Mouse (Mus musculus) heart, embryonic 11.5 days (tissue): ENCODE measurements around the gene Epha10. TPM values are rescaled to one million over a fixed set of nuclear protein-coding genes. Genes with fewer than 3 reads are reported as not detected.

Experiments
- ATAC-seq: fragments of 200-750 bp; cut with Nextera tagmentation; replicated peaks from 2 replicates; pipeline ENCODE4 v1.8.0; 2017; ENCODE audit warnings: moderate library complexity; ENCODE audit not compliant: insufficient number of reproducible peaks, low FRiP score, low TSS enrichment
- H3K27ac ChIP-seq: fragments of 300-500 bp; sonication (generic); 2 replicates; pipeline ENCODE4 v1.5.1; 2014; ENCODE audit warnings: mild to moderate bottlenecking, low read depth, low read length
- H3K27me3 ChIP-seq: fragments of 300-500 bp; sonication (generic); 2 replicates; pipeline ENCODE4 v1.6.1; 2014; ENCODE audit warnings: mild to moderate bottlenecking, low read length, mixed read lengths; ENCODE audit not compliant: control insufficient read depth, insufficient read depth
- H3K36me3 ChIP-seq: fragments of 300-500 bp; sonication (generic); 2 replicates; pipeline ENCODE4 v1.6.1; 2014; ENCODE audit warnings: mild to moderate bottlenecking, low read length, moderate library complexity, mixed read lengths; ENCODE audit not compliant: control insufficient read depth, insufficient read depth
- H3K4me1 ChIP-seq: fragments of 300-500 bp; sonication (generic); 2 replicates; pipeline ENCODE4 v1.6.1; 2014; ENCODE audit warnings: low read length; ENCODE audit not compliant: control insufficient read depth, insufficient read depth
- H3K4me2 ChIP-seq: fragments of 300-500 bp; sonication (generic); 2 replicates; pipeline ENCODE4 v1.6.1; 2014; ENCODE audit warnings: mild to moderate bottlenecking, moderate library complexity
- H3K4me3 ChIP-seq: fragments of 300-500 bp; sonication (generic); 2 replicates; pipeline ENCODE4 v1.5.1; 2014; ENCODE audit warnings: low read depth, low read length
- H3K9ac ChIP-seq: fragments of 300-500 bp; sonication (generic); 2 replicates; pipeline ENCODE4 v1.6.1; 2014; ENCODE audit warnings: mild to moderate bottlenecking, low read depth, low read length, moderate library complexity
- H3K9me3 ChIP-seq: fragments of 300-500 bp; sonication (generic); replicated peaks from 2 replicates; pipeline ENCODE4 v1.6.1; 2016; ENCODE audit warnings: low read length; ENCODE audit not compliant: control insufficient read depth
- WGBS: fragments of 180-500 bp; shearing (Covaris S2); extraction: QIAGEN DNeasy Blood & Tissue Kit; methylation state at CpG from one replicate; pipeline ENCODE4 v1.1.7; 2014; ENCODE audit not compliant: insufficient replicate concordance; 5-methylcytosine and 5-hydroxymethylcytosine counted together
- polyA plus RNA-seq: library from polyadenylated mRNA; unstranded; fragments of >200 nt; fragmentation: Nextera tagmentation; extraction: Ambion mirVana; gene quantifications from 2 replicates; pipeline ENCODE4 v1.2.1, GENCODE M21; 2014

The Epha10 gene
- polyA plus RNA-seq = not detected in 2 replicates

- ATAC-seq = no peak
- peaks cover 7% of the 10 kb centered on the region; the same call in 1 of the 2 replicates for H3K4me1 ChIP-seq
- H3K36me3 ChIP-seq = no peaks in the 10 kb centered on the region
- peaks cover 3% of the 10 kb centered on the region; the same call in 1 of the 2 replicates for H3K9me3 ChIP-seq
- H3K4me2 ChIP-seq = peak within 1 kb of the TSS; percentile 63
- no peak within 1 kb of the TSS for H3K27ac ChIP-seq
- H3K4me3 ChIP-seq = peak within 1 kb of the TSS; percentile 32
- H3K9ac ChIP-seq = no peak within 1 kb of the TSS
- peaks cover 59% of the 10 kb centered on the region for H3K27me3 ChIP-seq
- 6% methylated on average over 11 of the region's 11 CpGs for WGBS
Observed at GRCm38 (mm10) chr4:124880599-124880998, at the start of gene Epha10. Gene Epha10 (plus strand): TSS chr4:124880899.

DNA sequence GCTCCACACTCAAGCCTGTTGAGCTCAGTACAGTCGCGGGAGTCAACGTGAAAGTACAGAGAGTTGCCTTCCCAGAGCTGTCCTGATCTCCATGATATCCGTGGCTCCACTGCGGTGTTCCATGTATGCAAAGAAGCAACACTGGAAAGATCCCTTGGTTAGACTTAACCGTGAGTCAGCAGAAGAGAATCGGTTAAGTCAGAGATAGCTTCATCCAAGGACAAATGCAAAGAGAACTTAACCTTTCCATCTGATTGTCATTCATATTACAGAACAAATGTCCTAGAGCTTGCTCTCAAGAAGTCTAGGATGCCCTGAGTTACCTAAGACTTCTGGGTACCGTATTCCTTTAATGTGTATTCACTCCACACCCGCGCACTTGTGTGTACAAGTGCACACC lies 47.9 kb upstream of the Epha10 start:
- H3K4me2 ChIP-seq = no peak overlapping the region
- H3K27ac ChIP-seq = no peak overlapping the region
- no peak for ATAC-seq
- H3K4me3 ChIP-seq = no peak overlapping the region
- peaks cover 4% of the 10 kb centered on the region for H3K36me3 ChIP-seq
- no peak overlapping the region for H3K9ac ChIP-seq
- WGBS = 93% methylated on average over 10 of the region's 10 CpGs
- no peaks in the 10 kb centered on the region for H3K9me3 ChIP-seq
- H3K27me3 ChIP-seq = no peaks in the 10 kb centered on the region
- H3K4me1 ChIP-seq = no peaks in the 10 kb centered on the region

DNA sequence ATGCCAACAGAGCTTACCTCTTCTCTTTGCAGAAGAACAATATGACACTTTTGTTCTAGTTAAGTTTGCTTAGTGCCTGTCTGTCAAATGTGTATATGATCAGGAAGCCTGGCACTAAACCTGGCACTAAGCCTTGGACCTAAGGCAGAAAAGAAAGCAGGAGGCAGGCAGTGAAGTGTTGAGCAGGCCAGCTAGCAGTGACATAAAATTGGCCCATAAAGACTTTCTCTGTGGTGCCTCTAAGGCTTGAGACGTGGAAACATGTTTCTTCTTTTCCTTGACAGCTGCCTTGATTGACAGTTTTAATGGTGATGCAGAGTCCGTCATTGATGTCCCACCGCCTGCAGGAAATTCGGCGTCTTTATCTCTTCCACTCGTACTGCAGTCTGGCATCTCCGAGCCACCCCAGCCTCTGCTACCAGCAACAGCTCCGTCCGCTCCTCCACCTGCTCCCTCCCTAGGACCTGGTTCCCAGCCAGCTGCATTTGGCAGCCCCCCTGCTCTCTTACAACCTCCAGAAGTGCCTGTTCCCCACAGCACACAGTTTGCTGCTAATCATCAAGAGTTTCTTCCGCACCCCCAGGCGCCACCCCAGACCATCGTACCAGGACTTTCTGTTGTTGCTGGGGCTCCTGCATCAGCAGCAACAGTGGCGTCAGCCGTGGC lies 42.5 kb upstream of the Epha10 start:
- no peak overlapping the region for H3K9ac ChIP-seq
- no peak overlapping the region for H3K27ac ChIP-seq
- no peaks in the 10 kb centered on the region for H3K4me1 ChIP-seq
- 0 out of 2 replicates have a peak, but pooled peaks cover 2% of the 10 kb centered on the region for H3K9me3 ChIP-seq
- no peaks in the 10 kb centered on the region for H3K27me3 ChIP-seq
- no peak for ATAC-seq
- no peak overlapping the region for H3K4me2 ChIP-seq
- H3K36me3 ChIP-seq = peaks cover 12% of the 10 kb centered on the region
- no peak overlapping the region for H3K4me3 ChIP-seq
- 81% methylated on average over 14 of the region's 14 CpGs for WGBS

DNA sequence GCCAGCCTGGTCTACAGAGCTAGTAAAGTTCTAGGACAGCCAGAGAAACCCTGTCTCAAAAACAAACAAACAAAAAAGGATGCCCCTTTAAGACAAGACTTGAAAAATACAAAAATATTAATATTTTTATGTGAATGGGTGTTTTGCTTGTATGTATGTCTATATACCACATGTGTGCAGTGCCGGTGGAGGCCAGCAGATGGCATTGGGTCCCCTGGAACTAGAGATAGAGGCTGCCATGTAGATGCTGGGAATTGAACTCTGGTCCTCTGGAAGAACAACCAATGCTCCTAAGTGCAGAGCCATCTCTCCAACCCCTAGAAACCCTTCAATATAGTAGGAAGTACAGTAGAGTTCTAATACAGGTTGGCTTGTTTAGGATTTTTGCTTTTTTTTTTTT lies 39.7 kb upstream of the Epha10 start:
- H3K4me1 ChIP-seq = 0 out of 2 replicates have a peak, but pooled peaks cover 2% of the 10 kb centered on the region
- H3K4me3 ChIP-seq = no peak overlapping the region
- no peaks in the 10 kb centered on the region for H3K27me3 ChIP-seq
- no peak overlapping the region for H3K27ac ChIP-seq
- H3K36me3 ChIP-seq = peaks cover 12% of the 10 kb centered on the region
- H3K4me2 ChIP-seq = no peak overlapping the region
- 0 out of 2 replicates have a peak, but pooled peaks cover 2% of the 10 kb centered on the region for H3K9me3 ChIP-seq
- WGBS = 88% methylated on average over 1 of the region's 1 CpGs
- no peak for ATAC-seq
- no peak overlapping the region for H3K9ac ChIP-seq

- no peaks in the 10 kb centered on the region for H3K27me3 ChIP-seq
- ATAC-seq = 0 out of 2 replicates have a peak, but pooled peaks have one; percentile 31
- H3K27ac ChIP-seq = no peak overlapping the region
- H3K4me1 ChIP-seq = 0 out of 2 replicates have a peak, but pooled peaks cover 2% of the 10 kb centered on the region
- peaks cover 9% of the 10 kb centered on the region for H3K36me3 ChIP-seq
- H3K9me3 ChIP-seq = 0 out of 2 replicates have a peak, but pooled peaks cover 2% of the 10 kb centered on the region
- no peak overlapping the region for H3K4me2 ChIP-seq
- 49% methylated on average over 11 of the region's 11 CpGs for WGBS
- H3K9ac ChIP-seq = no peak overlapping the region
- no peak overlapping the region for H3K4me3 ChIP-seq
Observed at GRCm38 (mm10) chr4:124843493-124843892, 37.2 kb upstream of the Epha10 start.

GRCm38 (mm10) chr4:124847573-124847972 lies 33.1 kb upstream of the Epha10 start:
- WGBS = 7% methylated on average over 8 of the region's 8 CpGs
- Histone ChIP-seq H3K4me3 (no peak overlapping the region), H3K9me3 (no peaks in the 10 kb centered on the region), H3K27me3 (no peaks in the 10 kb centered on the region), H3K4me2 (no peak overlapping the region), H3K9ac (no peak overlapping the region), H3K27ac (no peak overlapping the region), H3K4me1 (peaks cover 13% of the 10 kb centered on the region), H3K36me3 (peaks cover 4% of the 10 kb centered on the region; the same call in 1 of the 2 replicates)
- ATAC-seq = no peak

GRCm38 (mm10) chr4:124849631-124850260 lies 31.0 kb upstream of the Epha10 start:
- Histone ChIP-seq H3K27me3 (no peaks in the 10 kb centered on the region), H3K36me3 (no peaks in the 10 kb centered on the region), H3K4me2 (peak overlapping the region; percentile 76), H3K27ac (peak overlapping the region; percentile 93), H3K4me1 (peaks cover 11% of the 10 kb centered on the region), H3K9me3 (no peaks in the 10 kb centered on the region), H3K9ac (peak overlapping the region; percentile 88), H3K4me3 (peak overlapping the region; percentile 92)
- ATAC-seq = peak; percentile 52
- whole genome bisulfite sequencing = 3% methylated on average over 24 of the region's 24 CpGs

DNA sequence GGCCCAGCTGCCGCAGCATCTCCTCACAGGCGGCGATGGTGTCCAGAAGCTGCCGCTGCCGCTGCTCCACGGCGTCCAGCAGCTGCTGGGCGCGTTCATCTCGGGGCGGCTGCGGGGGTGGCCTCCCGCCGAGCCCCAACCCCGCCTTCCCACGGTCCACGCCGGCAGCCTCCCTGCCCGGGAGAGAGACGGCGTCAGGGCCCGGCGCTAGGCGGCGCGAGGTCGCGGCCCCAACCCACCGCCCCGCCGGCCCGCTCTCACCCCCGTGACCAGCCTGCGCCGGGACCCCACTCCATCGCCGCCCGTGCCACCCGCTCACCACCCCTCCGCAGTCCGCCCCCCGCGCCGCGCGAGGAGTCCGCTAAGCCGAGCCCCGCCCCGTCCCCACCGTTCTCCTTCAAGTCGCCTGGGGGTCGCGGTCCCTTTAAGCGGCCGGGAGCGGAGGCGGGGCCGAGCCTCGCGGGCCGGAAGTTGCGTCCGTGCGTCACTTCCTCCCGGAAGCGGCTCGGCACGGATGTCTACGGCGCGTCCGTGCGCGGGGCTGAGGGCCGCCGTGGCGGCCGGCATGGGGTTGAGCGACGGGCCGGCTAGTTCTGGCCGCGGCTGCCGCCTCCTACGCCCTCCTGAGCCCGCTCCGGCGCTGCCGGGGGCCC lies 30.3 kb upstream of the Epha10 start, which contains the start of gene Yrdc:
Gene Yrdc (plus strand): TSS at position 419 of the 653 bp plus-strand sequence.
- 0% methylated on average over 79 of the region's 90 CpGs for WGBS
- Histone ChIP-seq H3K27ac (peak within 1 kb of the TSS; percentile 93), H3K9me3 (no peaks in the 10 kb centered on the region), H3K4me3 (peak within 1 kb of the TSS; percentile 92), H3K27me3 (no peaks in the 10 kb centered on the region), H3K9ac (peak within 1 kb of the TSS; percentile 88), H3K4me2 (peak within 1 kb of the TSS; percentile 76), H3K4me1 (peaks cover 11% of the 10 kb centered on the region), H3K36me3 (no peaks in the 10 kb centered on the region)
- ATAC-seq = peak; percentile 89
